8 mouse cellular contexts compared by ENCODE assay signal in genomic region chr7:75927537-75927936, GRCm38 (mm10).
A peak's percentile ranks its signal among the peaks of the same experiment; 100 is the strongest.
DNase-seq lines count a peak whose midpoint lies in the region; ATAC-seq and TF ChIP-seq lines count a peak whose summit lies in the region.

No protein-coding gene starts in this region.

- intact Hi-C loops in heart, postnatal 36 days (cut with DNase I): no loop called here

- no peak overlapping the region for H3K27ac ChIP-seq in kidney, embryonic 16.5 days (ENCODE audit: low read length)
- no peak overlapping the region for H3K27ac ChIP-seq in midbrain, embryonic 10.5 days (replicated peaks)

- H3K27me3 ChIP-seq in E14TG2a.4 (ENCODE audit: insufficient read depth, low read length): no peaks in the 10 kb centered on the region
- H3K27me3 ChIP-seq in kidney, embryonic 16.5 days (ENCODE audit: insufficient read depth, low read length): no peaks in the 10 kb centered on the region
- no peaks in the 10 kb centered on the region for H3K27me3 ChIP-seq in midbrain, embryonic 10.5 days (ENCODE audit: low read depth, poor library complexity, severe bottlenecking)

- ATAC-seq in kidney, embryonic 16.5 days (ENCODE audit: low FRiP score, low TSS enrichment): peak; percentile 75; the same call in 1 of the 2 replicates

- no peak overlapping the region for H3K9ac ChIP-seq in kidney, embryonic 16.5 days (replicated peaks; ENCODE audit: low read length)

- peak; percentile 17 for DNase-seq in heart, postnatal 4 days
- no peak for DNase-seq in heart, postnatal 36 days
- peak; percentile 81 for DNase-seq in embryo, embryonic 11 days
- peak; percentile 18 for DNase-seq in midbrain, embryonic 10.5 days (ENCODE audit: low spot score)
- DNase-seq in thymus, postnatal 25 days: peak; percentile 21
- DNase-seq in spleen, postnatal 14 days (ENCODE audit: low spot score in 2 of 2): no peak

- no peaks in the 10 kb centered on the region for H3K36me3 ChIP-seq in E14TG2a.4 (ENCODE audit: insufficient read depth, low read length)
- no peaks in the 10 kb centered on the region for H3K36me3 ChIP-seq in kidney, embryonic 16.5 days (ENCODE audit: insufficient read depth, low read length)
- H3K36me3 ChIP-seq in midbrain, embryonic 10.5 days: no peaks in the 10 kb centered on the region

- peak; percentile 28; the same call in 1 of the 2 replicates for TF ChIP-seq CTCF in E14TG2a.4 (conservative IDR thresholded peaks at IDR 0.05; ENCODE audit: low read length)

- no peaks in the 10 kb centered on the region for H3K9me3 ChIP-seq in E14TG2a.4 (ENCODE audit: low read length)
- no peaks in the 10 kb centered on the region for H3K9me3 ChIP-seq in kidney, embryonic 16.5 days (ENCODE audit: low read length)
- peaks cover 10% of the 10 kb centered on the region; the same call in 1 of the 2 replicates for H3K9me3 ChIP-seq in midbrain, embryonic 10.5 days (replicated peaks)

- H3K4me1 ChIP-seq in E14TG2a.4 (replicated peaks; ENCODE audit: low read depth, low read length): no peaks in the 10 kb centered on the region
- no peaks in the 10 kb centered on the region for H3K4me1 ChIP-seq in kidney, embryonic 16.5 days (ENCODE audit: insufficient read depth, low read length)
- H3K4me1 ChIP-seq in midbrain, embryonic 10.5 days: no peaks in the 10 kb centered on the region

- no peak overlapping the region for H3K4me2 ChIP-seq in kidney, embryonic 16.5 days (replicated peaks; ENCODE audit: low read depth, low read length)

- 24% methylated on average over 4 of the region's 4 CpGs for WGBS in kidney, embryonic 16.5 days
- WGBS in midbrain, embryonic 10.5 days: 51% methylated on average over 4 of the region's 4 CpGs

- H3K4me3 ChIP-seq in E14TG2a.4 (replicated peaks; ENCODE audit: low read length): no peak overlapping the region
- no peak overlapping the region for H3K4me3 ChIP-seq in kidney, embryonic 16.5 days (ENCODE audit: low read length)
- H3K4me3 ChIP-seq in midbrain, embryonic 10.5 days: no peak overlapping the region

Comparison
In these comparisons a context has a peak if more than half of its experiments do, and no peak if none do; other contexts are left out.
1. DNase-seq: peak in heart, postnatal 4 days (single experiment), embryo, embryonic 11 days (single experiment), midbrain, embryonic 10.5 days (single experiment) and thymus, postnatal 25 days (single experiment); none in heart, postnatal 36 days (0 of 2) and spleen, postnatal 14 days (0 of 2).